Comparison of ENCODE assay signal across 9 mouse cellular contexts in genomic region chr11:11962629-11962954, GRCm38 (mm10).
DNase-seq lines count a peak whose midpoint lies in the region; ATAC-seq and TF ChIP-seq lines count a peak whose summit lies in the region.
"Had no signal": no experiment of that assay in that cellular context is flagged by ENCODE, and none has a peak within 500 bp of the region (broad histone marks: within the 10 kb centered on the region; RNA-seq: fewer than 3 reads in every experiment).

No protein-coding gene starts in this region.

- ATAC-seq in lung, embryonic 14.5 days (ENCODE audit: insufficient read depth) = peak; percentile 47
- no peak for ATAC-seq in embryonic facial prominence, embryonic 13.5 days (ENCODE audit: insufficient number of reproducible peaks, insufficient read depth, low FRiP score, low TSS enrichment, low read depth)
- peak; percentile 52 for ATAC-seq in liver, embryonic 16.5 days (ENCODE audit: low read depth)

- 10% methylated on average over 5 of the region's 5 CpGs for WGBS in lung, embryonic 14.5 days
- WGBS in embryonic facial prominence, embryonic 13.5 days = 19% methylated on average over 5 of the region's 5 CpGs
- 7% methylated on average over 5 of the region's 5 CpGs for WGBS in liver, embryonic 16.5 days (ENCODE audit: insufficient replicate concordance)

- no peaks in the 10 kb centered on the region for H3K27me3 ChIP-seq in lung, embryonic 14.5 days (ENCODE audit: insufficient read depth, low read length)
- H3K27me3 ChIP-seq in embryonic facial prominence, embryonic 13.5 days = no peaks in the 10 kb centered on the region
- H3K27me3 ChIP-seq in liver, embryonic 16.5 days (ENCODE audit: control insufficient read depth, insufficient read depth, low read depth, low read length) = no peaks in the 10 kb centered on the region
- H3K27me3 ChIP-seq: hindbrain, embryonic 15.5 days had no signal

- H3K36me3 ChIP-seq in lung, embryonic 14.5 days (ENCODE audit: insufficient read depth) = peaks cover 71% of the 10 kb centered on the region
- peaks cover 37% of the 10 kb centered on the region for H3K36me3 ChIP-seq in embryonic facial prominence, embryonic 13.5 days
- H3K36me3 ChIP-seq in liver, embryonic 16.5 days (ENCODE audit: control insufficient read depth, insufficient read depth) = no peaks in the 10 kb centered on the region
- H3K36me3 ChIP-seq: hindbrain, embryonic 15.5 days had no signal

- peak; percentile 34 for DNase-seq in adrenal gland, postnatal 14 days
- no peak for DNase-seq in adrenal gland, adult 8-10 months
- peak; percentile 75 for DNase-seq in lung, embryonic 14.5 days
- no peak for DNase-seq in lung, postnatal 4 days
- DNase-seq in natural killer cell, adult 2 months (ENCODE audit: low spot score in 2 of 2) = no peak
- no peak for DNase-seq in layer of hippocampus, adult 11-12 months (ENCODE audit: low spot score)

- H3K9ac ChIP-seq in lung, embryonic 14.5 days = no peak overlapping the region
- no peak overlapping the region for H3K9ac ChIP-seq in embryonic facial prominence, embryonic 13.5 days
- H3K9ac ChIP-seq in liver, embryonic 16.5 days (ENCODE audit: low read depth, low read length) = no peak overlapping the region
- H3K9ac ChIP-seq: hindbrain, embryonic 15.5 days had no signal

- H3K4me3 ChIP-seq in lung, embryonic 14.5 days (ENCODE audit: low read depth, low read length) = no peak overlapping the region
- H3K4me3 ChIP-seq in embryonic facial prominence, embryonic 13.5 days = no peak overlapping the region
- no peak overlapping the region for H3K4me3 ChIP-seq in liver, embryonic 16.5 days (ENCODE audit: low read depth, low read length)
- H3K4me3 ChIP-seq: hindbrain, embryonic 15.5 days had no signal

- no peak overlapping the region for H3K4me2 ChIP-seq in lung, embryonic 14.5 days
- H3K4me2 ChIP-seq in embryonic facial prominence, embryonic 13.5 days = no peak overlapping the region
- peak overlapping the region; percentile 25; the same call in 1 of the 2 replicates for H3K4me2 ChIP-seq in liver, embryonic 16.5 days (ENCODE audit: low read depth, low read length)
- H3K4me2 ChIP-seq: hindbrain, embryonic 15.5 days had no signal

- no peak for TF ChIP-seq CTCF in lung, embryonic 14.5 days (IDR thresholded peaks at IDR 0.05; ENCODE audit: low read depth)

- H3K9me3 ChIP-seq in lung, embryonic 14.5 days (ENCODE audit: low read depth, low read length) = no peaks in the 10 kb centered on the region
- H3K9me3 ChIP-seq in embryonic facial prominence, embryonic 13.5 days = no peaks in the 10 kb centered on the region
- H3K9me3 ChIP-seq in liver, embryonic 16.5 days (replicated peaks; ENCODE audit: control insufficient read depth, low read length) = no peaks in the 10 kb centered on the region
- H3K9me3 ChIP-seq: hindbrain, embryonic 15.5 days had no signal

- H3K27ac ChIP-seq in lung, embryonic 14.5 days (ENCODE audit: low read depth) = peak overlapping the region; percentile 69
- H3K27ac ChIP-seq in embryonic facial prominence, embryonic 13.5 days = peak overlapping the region; percentile 52
- H3K27ac ChIP-seq in liver, embryonic 16.5 days (ENCODE audit: low read length) = peak overlapping the region; percentile 79
- H3K27ac ChIP-seq: hindbrain, embryonic 15.5 days had no signal

- H3K4me1 ChIP-seq in lung, embryonic 14.5 days (ENCODE audit: insufficient read depth) = peaks cover 19% of the 10 kb centered on the region
- H3K4me1 ChIP-seq in embryonic facial prominence, embryonic 13.5 days = peaks cover 52% of the 10 kb centered on the region
- peaks cover 53% of the 10 kb centered on the region for H3K4me1 ChIP-seq in liver, embryonic 16.5 days (ENCODE audit: control insufficient read depth, low read depth, low read length)

Comparison
In these comparisons a context has a peak if more than half of its experiments do, and no peak if none do; other contexts are left out.
1. DNase-seq: peak in adrenal gland, postnatal 14 days (single experiment) and lung, embryonic 14.5 days (single experiment); none in adrenal gland, adult 8-10 months (single experiment), lung, postnatal 4 days (0 of 2), natural killer cell, adult 2 months (0 of 2) and layer of hippocampus, adult 11-12 months (single experiment).
2. Peak in every context shown above with its lines, with median percentiles within 50 percentile points of each other: H3K27ac ChIP-seq.